Mouse (Mus musculus): ENCODE results near the gene Sec14l4. TPM values are rescaled to one million over a fixed set of nuclear protein-coding genes. Genes with fewer than 3 reads are reported as not detected.
"Not testable (repeated sequence)": the region's sequence is repeated elsewhere in the genome, so short reads cannot be mapped to it uniquely, and the experiment has no call there.

Sec14l4 gene
- polyA plus RNA-seq, 1 experiment from 2014 or later = not detected

DNA sequence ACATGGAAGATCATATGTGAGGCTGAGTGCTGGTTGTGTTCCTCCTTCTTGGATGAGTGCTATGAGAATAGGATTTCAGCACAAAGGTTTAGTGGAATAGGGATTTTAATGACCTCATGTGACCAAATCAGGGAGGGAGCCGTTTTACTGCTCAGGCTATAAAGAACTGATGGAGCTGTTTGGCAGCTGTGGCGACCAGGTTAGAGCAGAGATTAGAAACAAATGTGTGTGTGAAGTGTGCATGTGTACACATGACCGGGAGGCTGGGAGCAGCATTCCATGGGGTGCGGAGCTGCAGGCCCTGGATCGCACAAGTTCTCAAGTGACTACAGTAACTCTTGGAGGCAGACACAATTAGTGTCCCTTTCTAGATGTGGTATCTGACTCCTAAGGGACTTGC is 31.7 kb upstream of the Sec14l4 start:
- Histone ChIP-seq H3K4me2 (no peak overlapping the region), H3K36me3 (replicated peaks) (no peaks in the 10 kb centered on the region), H3K9ac (no peak overlapping the region), H3K9me3 (no peaks in the 10 kb centered on the region), H3K4me3 (replicated peaks) (no peak overlapping the region), H3K27ac (no peak overlapping the region), H3K27me3 (peaks cover 53% of the 10 kb centered on the region), H3K4me1 (peaks cover 7% of the 10 kb centered on the region)
- WGBS = 71% methylated on average over 5 of the region's 5 CpGs
- ATAC-seq (ENCODE audit: low FRiP score) = no peak

- Histone ChIP-seq H3K4me2 (no peak overlapping the region), H3K4me1 (peaks cover 7% of the 10 kb centered on the region), H3K36me3 (replicated peaks) (no peaks in the 10 kb centered on the region), H3K27me3 (peaks cover 46% of the 10 kb centered on the region), H3K9ac (no peak overlapping the region), H3K27ac (no peak overlapping the region), H3K4me3 (replicated peaks) (no peak overlapping the region), H3K9me3 (no peaks in the 10 kb centered on the region)
- 10% methylated on average over 5 of the region's 5 CpGs for WGBS
- ATAC-seq (ENCODE audit: low FRiP score) = no peak
Measured at GRCm38 (mm10) chr11:4001603-4002002, 29.7 kb upstream of the Sec14l4 start.

GRCm38 (mm10) chr11:4005220-4005805 is 25.9 kb upstream of the Sec14l4 start:
- Histone ChIP-seq H3K36me3 (replicated peaks) (no peaks in the 10 kb centered on the region), H3K27ac (no peak overlapping the region), H3K9ac (no peak overlapping the region), H3K9me3 (no peaks in the 10 kb centered on the region), H3K4me2 (no peak overlapping the region), H3K27me3 (peaks cover 10% of the 10 kb centered on the region; the same call in 1 of the 2 replicates), H3K4me3 (replicated peaks) (no peak overlapping the region), H3K4me1 (no peaks in the 10 kb centered on the region)
- WGBS = 80% methylated on average over 5 of the region's 5 CpGs
- ATAC-seq (ENCODE audit: low FRiP score) = no peak

DNA sequence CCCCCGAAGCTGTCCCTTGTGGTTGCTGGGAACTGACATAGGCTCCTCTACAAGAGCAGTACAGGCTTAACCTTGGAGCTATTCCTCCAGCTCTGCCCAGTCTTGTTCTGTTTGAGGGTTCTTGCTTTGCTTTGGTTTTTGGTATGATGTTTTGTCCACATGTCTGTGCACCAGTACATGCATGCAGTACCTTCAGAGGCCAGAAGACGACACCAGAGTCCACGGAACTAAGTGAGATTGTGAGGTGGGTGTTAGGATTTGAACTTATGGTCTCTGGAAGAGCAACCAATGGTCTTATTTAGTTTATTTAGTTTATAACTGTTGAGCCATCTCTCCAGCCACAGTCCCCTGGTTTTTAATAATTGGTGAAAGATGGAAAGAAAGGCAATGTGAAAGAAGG is 24.8 kb upstream of the Sec14l4 start:
- Histone ChIP-seq H3K27ac (no peak overlapping the region), H3K27me3 (0 out of 2 replicates have a peak, but pooled peaks cover 4% of the 10 kb centered on the region), H3K9me3 (no peaks in the 10 kb centered on the region), H3K4me2 (no peak overlapping the region), H3K9ac (no peak overlapping the region), H3K4me1 (no peaks in the 10 kb centered on the region), H3K36me3 (replicated peaks) (no peaks in the 10 kb centered on the region), H3K4me3 (replicated peaks) (no peak overlapping the region)
- no peak for ATAC-seq (ENCODE audit: low FRiP score)
- WGBS = 88% methylated on average over 3 of the region's 3 CpGs

DNA sequence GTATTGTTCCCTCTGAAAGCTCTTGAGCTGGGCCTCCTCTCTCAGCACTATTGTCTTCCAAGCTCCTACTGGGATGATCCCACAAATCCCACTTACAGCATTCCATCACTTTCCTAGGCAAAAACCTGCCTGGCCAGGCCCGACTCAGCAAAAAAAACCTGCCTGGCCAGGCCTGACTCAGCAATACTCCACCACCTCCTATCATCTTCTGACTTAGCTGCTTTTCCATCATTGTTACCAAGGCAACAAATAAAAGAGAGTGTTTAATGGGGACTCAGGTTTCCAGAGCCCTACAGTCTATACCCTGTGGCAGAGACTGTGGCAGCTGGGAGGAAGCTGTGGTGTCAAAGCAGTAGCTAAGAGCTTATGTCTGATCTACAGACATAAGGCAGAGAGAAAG is 18.6 kb upstream of the Sec14l4 start:
- no peak for ATAC-seq (ENCODE audit: low FRiP score)
- Histone ChIP-seq H3K4me3 (replicated peaks) (no peak overlapping the region), H3K27ac (no peak overlapping the region), H3K4me1 (no peaks in the 10 kb centered on the region), H3K9me3 (peaks cover 10% of the 10 kb centered on the region; the same call in 1 of the 2 replicates), H3K27me3 (no peaks in the 10 kb centered on the region), H3K36me3 (replicated peaks) (no peaks in the 10 kb centered on the region), H3K4me2 (no peak overlapping the region), H3K9ac (no peak overlapping the region)
- WGBS = 40% methylated on average over 1 of the region's 1 CpGs

- H3K9ac ChIP-seq; H3K4me2 ChIP-seq; H3K9me3 ChIP-seq; H3K27me3 ChIP-seq; H3K4me3 ChIP-seq (replicated peaks); ATAC-seq (ENCODE audit: low FRiP score); H3K36me3 ChIP-seq (replicated peaks); H3K27ac ChIP-seq; H3K4me1 ChIP-seq: not testable (repeated sequence)
- 92% methylated on average over 14 of the region's 14 CpGs for WGBS
Measured at GRCm38 (mm10) chr11:4015796-4016195, 15.5 kb upstream of the Sec14l4 start.

GRCm38 (mm10) chr11:4022111-4022510 is 9.2 kb upstream of the Sec14l4 start:
- not testable (repeated sequence) for H3K9ac ChIP-seq; ATAC-seq (ENCODE audit: low FRiP score); H3K4me3 ChIP-seq (replicated peaks); H3K9me3 ChIP-seq; H3K27me3 ChIP-seq; H3K4me1 ChIP-seq; H3K27ac ChIP-seq; H3K36me3 ChIP-seq (replicated peaks); H3K4me2 ChIP-seq
- WGBS = 95% methylated on average over 13 of the region's 13 CpGs

- WGBS = 69% methylated on average over 2 of the region's 2 CpGs
- no peak overlapping the region for H3K9ac ChIP-seq
- H3K27me3 ChIP-seq = no peaks in the 10 kb centered on the region
- ATAC-seq (ENCODE audit: low FRiP score) = no peak
- H3K27ac ChIP-seq = no peak overlapping the region
- no peaks in the 10 kb centered on the region for H3K36me3 ChIP-seq (replicated peaks)
- H3K4me3 ChIP-seq (replicated peaks) = no peak overlapping the region
- no peak overlapping the region for H3K4me2 ChIP-seq
- H3K4me1 ChIP-seq = no peaks in the 10 kb centered on the region
- no peaks in the 10 kb centered on the region for H3K9me3 ChIP-seq
Measured at GRCm38 (mm10) chr11:4023321-4023720, 7.9 kb upstream of the Sec14l4 start.

DNA sequence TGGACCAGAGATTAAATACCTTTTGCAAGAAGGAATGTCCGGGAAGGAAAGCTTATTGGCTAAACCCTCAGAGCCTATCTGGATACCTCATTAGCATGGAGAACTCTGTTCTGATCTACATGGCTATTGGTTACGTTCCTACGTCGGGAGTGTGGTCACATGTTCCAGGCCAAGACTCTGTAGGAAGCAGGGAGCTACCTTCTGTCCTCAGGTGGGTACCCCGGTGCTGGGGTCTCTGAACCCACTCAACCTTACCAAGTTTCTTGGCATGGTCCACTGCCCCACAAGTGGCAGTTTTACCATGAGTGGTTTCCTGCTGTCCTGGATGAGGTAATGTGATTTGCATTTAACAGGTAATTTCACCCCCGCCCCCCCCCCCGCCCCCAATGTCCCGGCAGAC is 4.2 kb upstream of the Sec14l4 start:
- 0 out of 2 replicates have a peak, but pooled peaks cover 6% of the 10 kb centered on the region for H3K27me3 ChIP-seq
- H3K4me2 ChIP-seq = no peak overlapping the region
- no peaks in the 10 kb centered on the region for H3K36me3 ChIP-seq (replicated peaks)
- 84% methylated on average over 8 of the region's 8 CpGs for WGBS
- no peak for ATAC-seq (ENCODE audit: low FRiP score)
- H3K9ac ChIP-seq = no peak overlapping the region
- H3K4me3 ChIP-seq (replicated peaks) = no peak overlapping the region
- H3K4me1 ChIP-seq = no peaks in the 10 kb centered on the region
- H3K27ac ChIP-seq = no peak overlapping the region
- H3K9me3 ChIP-seq = no peaks in the 10 kb centered on the region

DNA sequence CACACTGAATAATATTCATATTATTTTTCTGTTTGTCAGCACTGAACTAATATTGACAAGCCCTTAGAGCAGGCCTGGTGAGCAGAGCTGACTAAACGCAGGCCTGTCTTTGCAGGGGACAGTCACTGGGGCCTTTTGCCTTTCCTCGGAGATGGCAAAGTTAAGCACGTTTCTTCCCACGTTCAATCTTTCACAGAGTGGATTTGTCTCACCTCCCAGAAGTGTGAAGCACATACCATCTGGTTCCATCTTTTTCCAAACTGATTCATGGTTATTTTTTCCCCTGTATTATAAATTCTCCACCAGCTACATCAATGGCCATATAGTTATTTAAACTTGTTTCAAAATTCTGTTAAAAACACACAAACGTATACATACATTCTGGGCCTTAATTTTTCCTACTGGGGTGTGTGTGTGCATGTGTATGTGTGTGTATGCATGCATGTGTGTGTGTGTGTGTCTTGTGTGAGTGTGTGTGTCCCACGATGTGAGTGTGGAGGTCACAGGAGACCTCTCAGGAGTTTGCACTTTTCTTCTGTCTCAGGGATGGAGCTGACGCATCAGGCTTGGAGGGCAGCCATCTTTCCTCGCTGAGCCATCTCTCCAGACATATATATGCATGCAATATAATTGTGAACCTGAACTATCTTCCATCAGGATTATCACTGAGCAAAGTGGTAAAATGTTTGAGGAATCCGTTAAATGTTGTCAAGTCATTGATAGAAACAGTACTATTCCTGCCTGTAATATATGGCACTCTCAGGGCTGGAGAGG is 3.5 kb upstream of the Sec14l4 start:
- Histone ChIP-seq H3K4me2 (no peak overlapping the region), H3K36me3 (replicated peaks) (no peaks in the 10 kb centered on the region), H3K27me3 (0 out of 2 replicates have a peak, but pooled peaks cover 6% of the 10 kb centered on the region), H3K9me3 (no peaks in the 10 kb centered on the region), H3K27ac (no peak overlapping the region), H3K9ac (no peak overlapping the region), H3K4me1 (no peaks in the 10 kb centered on the region), H3K4me3 (replicated peaks) (no peak overlapping the region)
- ATAC-seq (ENCODE audit: low FRiP score) = no peak
- 79% methylated on average over 9 of the region's 9 CpGs for WGBS

DNA sequence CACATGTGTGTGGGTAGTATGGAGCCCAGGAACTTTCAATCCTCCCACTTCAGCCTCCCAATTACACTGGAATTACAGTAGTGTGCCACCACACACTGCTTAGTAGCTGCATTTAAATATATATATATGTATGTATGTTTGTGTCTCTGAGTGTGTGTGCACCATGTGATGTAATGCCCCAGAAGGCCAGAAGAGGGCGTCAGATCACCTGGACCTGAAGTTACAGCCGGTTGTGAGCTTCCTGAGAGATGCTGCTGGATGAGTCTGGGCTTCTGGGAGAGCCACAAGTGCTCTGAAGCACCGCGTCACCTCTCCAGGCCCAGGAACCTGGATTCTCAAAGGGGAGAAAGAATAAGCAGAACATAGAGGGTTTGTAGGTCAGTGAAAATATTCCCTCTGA is 1.9 kb upstream of the Sec14l4 start:
- no peak overlapping the region for H3K27ac ChIP-seq
- WGBS = 68% methylated on average over 4 of the region's 4 CpGs

DNA sequence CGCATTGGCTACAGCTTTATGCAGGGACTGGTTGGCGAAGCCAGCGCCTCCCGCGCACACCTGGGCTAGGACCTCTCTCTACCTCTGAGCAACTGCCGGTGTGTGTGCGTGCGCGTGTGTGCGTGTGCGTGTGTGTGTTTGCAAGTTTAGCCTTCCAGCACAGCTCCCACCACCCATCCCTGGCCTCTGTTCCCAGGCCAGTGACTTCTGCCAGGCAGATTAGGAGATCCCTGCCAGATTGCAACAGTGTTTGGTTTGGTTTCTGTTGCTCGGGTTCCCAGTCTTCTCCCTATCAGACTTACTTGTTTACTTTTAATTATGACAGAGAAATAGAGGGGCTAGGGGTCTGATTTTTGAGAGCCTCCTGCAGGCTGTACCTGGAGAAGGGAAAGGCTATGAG is 699 bp downstream of the Sec14l4 start:
- WGBS = 54% methylated on average over 10 of the region's 12 CpGs
- H3K27ac ChIP-seq = no peak overlapping the region
- H3K27me3 ChIP-seq = 0 out of 2 replicates have a peak, but pooled peaks cover 6% of the 10 kb centered on the region
- no peaks in the 10 kb centered on the region for H3K4me1 ChIP-seq
- H3K9ac ChIP-seq = no peak overlapping the region
- H3K4me3 ChIP-seq (replicated peaks) = no peak overlapping the region
- no peak for ATAC-seq (ENCODE audit: low FRiP score)
- H3K4me2 ChIP-seq = no peak overlapping the region
- no peaks in the 10 kb centered on the region for H3K9me3 ChIP-seq
- no peaks in the 10 kb centered on the region for H3K36me3 ChIP-seq (replicated peaks)

More for the DNA sequence above, 1.9 kb upstream of the Sec14l4 start:
- Histone ChIP-seq H3K4me1 (no peaks in the 10 kb centered on the region), H3K4me3 (replicated peaks) (no peak overlapping the region), H3K9ac (no peak overlapping the region), H3K4me2 (no peak overlapping the region), H3K9me3 (no peaks in the 10 kb centered on the region), H3K27me3 (0 out of 2 replicates have a peak, but pooled peaks cover 6% of the 10 kb centered on the region), H3K36me3 (replicated peaks) (no peaks in the 10 kb centered on the region)
- no peak for ATAC-seq (ENCODE audit: low FRiP score)

- no peaks in the 10 kb centered on the region for H3K9me3 ChIP-seq
- no peaks in the 10 kb centered on the region for H3K36me3 ChIP-seq (replicated peaks)
- 0 out of 2 replicates have a peak, but pooled peaks cover 6% of the 10 kb centered on the region for H3K27me3 ChIP-seq
- no peaks in the 10 kb centered on the region for H3K4me1 ChIP-seq
- H3K4me2 ChIP-seq = no peak overlapping the region
- ATAC-seq (ENCODE audit: low FRiP score) = no peak
- no peak overlapping the region for H3K9ac ChIP-seq
- WGBS = 77% methylated on average over 7 of the region's 7 CpGs
- H3K27ac ChIP-seq = no peak overlapping the region
- H3K4me3 ChIP-seq (replicated peaks) = no peak overlapping the region
Measured at GRCm38 (mm10) chr11:4033471-4033870, 2.2 kb downstream of the Sec14l4 start.

Data from forebrain, embryonic 12.5 days (tissue).